Mouse (Mus musculus): ENCODE measurements around the gene E130308A19Rik. TPM values are rescaled to one million over a fixed set of nuclear protein-coding genes. Genes with fewer than 3 reads are reported as not detected.

The E130308A19Rik gene
- polyA plus RNA-seq (2015; fragmentation: Nextera tagmentation; extraction: Ambion mirVana) = 17.7 and 20.4 TPM in 2 replicates

DNA sequence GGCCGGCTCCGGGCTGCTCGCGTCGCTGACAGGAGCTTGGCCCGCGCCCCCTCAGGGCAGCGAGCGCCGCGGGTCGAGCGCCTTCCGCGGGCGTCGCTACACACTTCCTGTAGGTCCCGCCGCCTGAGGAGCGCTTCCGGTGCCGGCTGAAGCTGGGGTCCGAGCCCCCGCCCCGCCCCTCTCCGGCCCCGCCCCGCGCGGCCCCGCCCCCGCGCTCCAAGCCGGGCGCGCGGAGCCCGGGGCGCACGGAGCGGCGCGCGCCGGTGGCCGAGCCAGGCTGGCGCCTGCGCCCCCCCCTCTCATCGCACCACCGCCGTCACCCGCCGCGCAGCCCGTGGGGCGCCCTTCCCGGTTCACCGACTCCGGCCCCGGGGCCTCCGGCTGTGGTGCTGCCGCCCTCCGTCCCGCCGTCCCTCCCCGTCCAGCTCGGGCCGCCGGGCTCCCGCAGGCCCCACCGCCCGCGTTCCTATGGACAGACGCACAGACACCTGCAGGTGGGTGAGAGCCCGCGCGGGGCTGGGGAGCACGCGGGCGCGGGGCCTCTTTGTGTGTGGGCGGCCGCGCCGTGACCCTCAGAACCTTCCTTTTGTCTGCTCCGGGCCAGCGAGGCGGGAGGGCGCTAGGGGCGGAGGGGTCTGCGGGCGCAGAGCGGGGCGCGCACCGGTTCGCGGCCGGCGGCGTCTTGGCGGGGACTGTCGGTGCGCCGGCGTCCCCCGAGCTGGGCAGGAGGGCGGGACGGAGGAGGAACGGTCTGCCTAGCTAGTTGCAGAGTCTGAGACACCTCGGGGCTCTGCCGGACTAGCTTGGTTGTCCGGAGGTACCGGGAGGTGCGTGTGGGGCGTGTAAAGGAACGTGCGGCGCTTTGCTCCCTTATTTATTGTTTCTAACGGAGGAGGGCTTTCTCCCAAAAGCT, at the start of gene E130308A19Rik:
Gene E130308A19Rik (plus strand): TSS at position 214 of the 913 bp plus-strand sequence.
- ATAC-seq (ENCODE audit: insufficient read depth, low FRiP score, low read depth) = peak; percentile 91
- H3K27me3 ChIP-seq (replicated peaks) = no peaks in the 10 kb centered on the region
- under 1% methylated on average over 88 of the region's 120 CpGs for WGBS

DNA sequence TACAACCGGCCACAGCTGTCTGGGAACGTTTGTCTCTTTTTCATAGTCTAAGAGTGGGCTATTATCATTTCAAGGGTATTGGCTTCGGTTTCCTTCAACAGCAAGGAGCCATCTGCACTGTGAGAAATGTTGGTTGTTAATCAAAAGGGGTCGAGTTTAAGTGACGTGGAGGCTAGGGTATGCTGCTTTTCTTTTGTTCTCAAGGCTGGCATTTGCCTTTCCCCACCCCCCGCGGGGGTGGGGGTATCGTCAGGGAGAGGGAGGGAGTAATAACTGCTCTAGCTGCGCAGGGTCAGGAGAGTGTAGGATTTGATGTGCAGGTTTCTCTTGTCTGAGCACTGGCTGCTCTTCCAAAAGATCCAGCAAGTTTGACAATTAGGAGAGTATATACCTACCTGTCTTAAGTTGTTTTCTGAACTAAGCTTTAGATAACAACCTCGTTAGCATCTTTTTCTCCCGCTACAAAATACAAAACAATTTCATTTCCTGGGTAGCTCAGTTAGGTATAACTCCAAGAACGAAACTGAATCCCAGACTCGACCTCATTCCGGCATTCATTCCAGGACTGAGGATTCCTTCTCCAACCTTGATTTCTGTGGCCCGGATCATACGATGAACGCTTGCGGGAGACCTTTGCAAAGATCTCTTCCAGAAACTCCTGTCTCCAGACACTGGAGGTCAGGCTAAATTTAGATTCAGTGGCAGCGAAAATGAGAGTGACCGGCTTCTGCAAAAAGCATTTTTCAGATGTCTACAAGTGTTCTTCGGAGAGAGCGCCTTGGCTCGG, 45.3 kb upstream of the E130308A19Rik start:
- Histone ChIP-seq H3K27ac (peak overlapping the region; percentile 87), H3K9ac (peak overlapping the region; percentile 59; the same call in 1 of the 2 replicates), H3K4me3 (replicated peaks) (peak overlapping the region; percentile 82), H3K9me3 (no peaks in the 10 kb centered on the region), H3K4me2 (peak overlapping the region; percentile 83), H3K36me3 (no peaks in the 10 kb centered on the region), H3K27me3 (replicated peaks) (no peaks in the 10 kb centered on the region), H3K4me1 (peaks cover 9% of the 10 kb centered on the region)
- no peak for ATAC-seq (ENCODE audit: insufficient read depth, low FRiP score, low read depth)
- WGBS = under 1% methylated on average over 23 of the region's 23 CpGs

More for the DNA sequence above, at the start of gene E130308A19Rik:
- Histone ChIP-seq H3K9ac (peak within 1 kb of the TSS; percentile 87), H3K4me3 (replicated peaks) (peak within 1 kb of the TSS; percentile 98), H3K27ac (peak within 1 kb of the TSS; percentile 76), H3K36me3 (no peaks in the 10 kb centered on the region), H3K4me2 (peak within 1 kb of the TSS; percentile 69), H3K9me3 (no peaks in the 10 kb centered on the region), H3K4me1 (peaks cover 9% of the 10 kb centered on the region)

DNA sequence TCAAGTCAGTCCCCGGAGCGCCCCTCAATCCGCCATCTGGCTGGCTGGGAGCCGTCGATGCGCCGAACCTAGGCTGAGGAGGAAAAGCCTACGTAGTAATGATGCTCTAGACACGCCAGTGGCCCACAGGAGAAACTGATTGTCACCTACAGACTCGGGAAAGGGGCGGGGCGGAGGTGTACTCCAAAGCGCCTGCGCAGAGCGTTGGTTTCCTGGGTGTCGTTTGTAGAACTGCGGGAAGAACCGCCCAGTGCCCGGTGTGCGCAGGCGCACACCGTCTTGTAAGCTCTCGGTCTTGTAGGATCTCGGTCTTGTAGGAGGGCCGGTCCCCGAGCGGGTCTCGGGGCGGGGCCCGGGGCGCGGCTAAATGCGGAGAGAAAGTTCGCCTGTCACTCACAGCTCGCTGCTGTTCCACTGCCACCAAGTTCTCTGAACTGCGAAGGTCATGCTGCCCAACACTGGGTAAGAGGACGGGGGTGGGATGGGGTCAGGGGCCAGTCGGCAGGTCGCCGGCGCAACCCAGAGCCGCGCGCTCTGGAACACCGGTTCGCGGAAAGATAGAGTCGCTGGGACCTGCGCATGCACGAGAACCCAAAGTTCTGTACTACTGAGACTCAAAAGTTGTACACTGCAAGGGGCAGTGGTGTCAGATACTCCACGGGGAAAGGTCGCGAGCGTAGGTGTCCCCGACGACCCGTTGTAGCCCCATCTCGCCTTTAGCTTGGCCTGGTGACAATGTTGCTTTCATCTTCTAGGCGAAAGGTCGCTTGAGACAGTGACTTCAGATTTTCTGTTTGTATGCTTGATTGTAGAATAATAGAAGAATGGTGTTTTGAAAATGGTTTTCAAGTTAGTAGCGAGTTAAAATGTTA, 44.5 kb upstream of the E130308A19Rik start, which contains the start of gene Hsdl2:
Gene Hsdl2 (plus strand): TSS at position 250 of the 872 bp plus-strand sequence.
- H3K4me2 ChIP-seq = peak within 1 kb of the TSS; percentile 83
- no peaks in the 10 kb centered on the region for H3K9me3 ChIP-seq
- peaks cover 9% of the 10 kb centered on the region for H3K4me1 ChIP-seq
- H3K36me3 ChIP-seq = no peaks in the 10 kb centered on the region
- H3K9ac ChIP-seq = peak within 1 kb of the TSS; percentile 65; the same call in 1 of the 2 replicates
- whole genome bisulfite sequencing = under 1% methylated on average over 61 of the region's 61 CpGs
- H3K27me3 ChIP-seq (replicated peaks) = no peaks in the 10 kb centered on the region
- H3K27ac ChIP-seq = peak within 1 kb of the TSS; percentile 87
- peak within 1 kb of the TSS; percentile 82 for H3K4me3 ChIP-seq (replicated peaks)
- ATAC-seq (ENCODE audit: insufficient read depth, low FRiP score, low read depth) = peak; percentile 97

DNA sequence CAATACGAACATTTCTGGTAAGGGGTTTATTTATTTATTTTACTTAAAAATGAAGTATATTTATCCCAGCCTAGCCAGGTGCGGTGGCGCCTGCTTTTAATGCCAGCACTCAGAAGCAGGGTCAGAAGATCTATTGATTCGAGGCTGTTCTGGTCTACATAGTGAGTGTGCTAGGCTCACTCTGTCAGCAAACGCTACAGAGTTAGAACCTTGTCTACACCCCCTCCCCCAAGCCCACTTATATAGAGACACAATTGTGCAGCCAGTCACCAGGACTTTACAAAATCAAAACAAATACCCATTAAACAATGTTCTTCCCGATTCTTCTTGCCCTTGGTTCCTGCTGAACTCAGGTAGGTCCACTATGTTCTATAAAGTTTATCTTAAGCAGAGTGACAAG, 43.8 kb upstream of the E130308A19Rik start:
- no peak overlapping the region for H3K9ac ChIP-seq
- no peaks in the 10 kb centered on the region for H3K9me3 ChIP-seq
- peak overlapping the region; percentile 82 for H3K4me3 ChIP-seq (replicated peaks)
- WGBS = 15% methylated on average over 6 of the region's 6 CpGs
- no peaks in the 10 kb centered on the region for H3K27me3 ChIP-seq (replicated peaks)
- H3K36me3 ChIP-seq = no peaks in the 10 kb centered on the region
- no peak overlapping the region for H3K27ac ChIP-seq
- no peak for ATAC-seq (ENCODE audit: insufficient read depth, low FRiP score, low read depth)
- H3K4me2 ChIP-seq = peak overlapping the region; percentile 83
- H3K4me1 ChIP-seq = peaks cover 9% of the 10 kb centered on the region

DNA sequence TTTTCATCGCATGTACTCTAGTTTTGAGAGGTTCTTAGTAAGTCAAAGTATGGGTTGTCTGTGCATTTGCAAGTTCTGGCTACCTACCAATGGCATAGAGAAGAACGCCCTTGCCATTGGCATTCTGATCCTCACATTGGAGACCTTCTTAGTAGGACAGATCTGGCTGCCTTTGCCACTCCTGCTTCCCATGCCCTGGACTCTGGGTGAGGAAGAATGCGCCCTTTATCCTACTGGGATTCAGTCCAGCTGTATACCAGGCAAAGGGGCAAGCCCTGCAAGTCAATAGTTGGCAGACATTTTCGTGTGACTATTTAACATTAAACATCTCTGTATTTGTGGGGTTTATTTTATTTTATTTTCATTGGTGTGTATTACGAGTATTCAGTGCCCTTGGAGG, 40.9 kb upstream of the E130308A19Rik start:
- Histone ChIP-seq H3K36me3 (no peaks in the 10 kb centered on the region), H3K4me3 (replicated peaks) (no peak overlapping the region), H3K4me1 (peaks cover 8% of the 10 kb centered on the region), H3K27ac (no peak overlapping the region), H3K9ac (no peak overlapping the region), H3K27me3 (replicated peaks) (no peaks in the 10 kb centered on the region), H3K9me3 (no peaks in the 10 kb centered on the region), H3K4me2 (no peak overlapping the region)
- WGBS = 81% methylated on average over 5 of the region's 5 CpGs
- ATAC-seq (ENCODE audit: insufficient read depth, low FRiP score, low read depth) = no peak

DNA sequence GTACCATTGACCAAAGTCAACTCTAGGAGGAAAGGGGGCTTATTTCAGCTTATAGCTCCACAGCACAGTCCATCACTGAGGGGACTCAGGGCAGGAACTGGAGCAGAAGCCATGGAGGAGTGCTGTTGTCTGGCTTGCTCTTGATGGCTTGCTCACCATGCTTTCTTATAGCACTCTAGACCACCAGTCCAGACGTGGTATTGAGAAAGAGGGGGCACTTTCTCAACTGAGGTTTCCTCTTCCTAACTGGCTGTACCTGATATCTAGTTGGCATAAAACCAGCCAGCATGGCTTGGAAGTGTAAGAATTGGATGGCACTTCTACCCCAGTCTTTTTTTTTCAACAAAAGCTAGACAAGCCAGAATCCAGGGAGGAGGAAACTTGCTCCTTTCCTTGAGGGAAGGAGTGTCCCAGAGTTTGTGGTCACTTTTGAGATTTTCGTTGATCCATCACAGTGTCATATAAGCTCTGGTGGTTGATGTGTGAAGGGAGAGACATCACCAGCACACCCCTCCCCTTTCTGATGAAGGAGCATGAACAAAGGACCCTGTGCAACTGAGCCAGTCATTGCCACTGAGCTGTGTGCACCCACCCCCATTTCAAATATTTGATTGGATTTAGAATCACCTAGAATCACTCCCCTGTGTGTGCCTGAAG, 38.7 kb upstream of the E130308A19Rik start:
- Histone ChIP-seq H3K4me2 (no peak overlapping the region), H3K27me3 (replicated peaks) (no peaks in the 10 kb centered on the region), H3K9me3 (no peaks in the 10 kb centered on the region), H3K4me3 (replicated peaks) (no peak overlapping the region), H3K27ac (no peak overlapping the region), H3K9ac (no peak overlapping the region), H3K4me1 (no peaks in the 10 kb centered on the region), H3K36me3 (no peaks in the 10 kb centered on the region)
- ATAC-seq (ENCODE audit: insufficient read depth, low FRiP score, low read depth) = no peak
- WGBS = 69% methylated on average over 2 of the region's 2 CpGs

DNA sequence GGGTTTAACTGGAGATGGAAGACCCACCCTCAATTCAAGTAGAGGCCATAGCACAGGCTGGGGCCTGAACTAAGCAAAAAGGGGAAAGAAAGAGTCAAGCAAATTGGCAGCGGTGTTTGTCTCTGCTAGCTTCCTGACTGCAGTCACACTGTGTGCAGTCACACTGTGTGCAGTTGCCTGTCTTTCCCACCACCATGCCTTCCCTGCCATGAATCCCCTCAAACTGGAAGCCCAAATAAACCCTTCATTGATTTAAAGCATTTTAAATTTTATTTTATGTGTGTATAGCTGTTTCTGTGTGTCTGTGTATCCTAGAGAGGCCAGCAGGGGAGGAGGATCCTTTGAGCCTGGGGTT, 38.2 kb upstream of the E130308A19Rik start:
- no peaks in the 10 kb centered on the region for H3K27me3 ChIP-seq (replicated peaks)
- no peak overlapping the region for H3K9ac ChIP-seq
- WGBS = 95% methylated on average over 1 of the region's 1 CpGs
- ATAC-seq (ENCODE audit: insufficient read depth, low FRiP score, low read depth) = no peak
- H3K4me2 ChIP-seq = no peak overlapping the region
- no peaks in the 10 kb centered on the region for H3K36me3 ChIP-seq
- H3K4me1 ChIP-seq = no peaks in the 10 kb centered on the region
- no peak overlapping the region for H3K4me3 ChIP-seq (replicated peaks)
- H3K9me3 ChIP-seq = no peaks in the 10 kb centered on the region
- no peak overlapping the region for H3K27ac ChIP-seq

DNA sequence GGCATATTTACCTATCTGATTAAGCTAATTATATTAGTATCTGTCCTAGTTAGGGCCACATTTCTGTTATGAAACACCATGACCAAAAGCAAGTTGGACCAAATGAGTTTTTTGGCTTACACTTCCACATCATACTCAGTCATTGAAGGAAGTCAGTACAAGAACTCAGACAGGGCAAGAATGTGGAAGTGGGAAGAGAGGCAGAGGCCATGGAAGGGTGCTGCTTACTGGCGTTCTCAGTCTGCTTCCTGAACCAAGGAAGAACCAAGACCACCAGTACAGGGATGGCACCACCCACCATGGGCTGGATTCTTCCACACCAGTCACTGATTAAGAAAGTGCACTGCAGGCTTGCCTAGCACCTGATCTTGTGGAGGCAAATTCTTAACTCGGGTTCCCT, 31.4 kb upstream of the E130308A19Rik start:
- H3K4me3 ChIP-seq (replicated peaks) = no peak overlapping the region
- 68% methylated on average over 2 of the region's 2 CpGs for WGBS
- no peak for ATAC-seq (ENCODE audit: insufficient read depth, low FRiP score, low read depth)

DNA sequence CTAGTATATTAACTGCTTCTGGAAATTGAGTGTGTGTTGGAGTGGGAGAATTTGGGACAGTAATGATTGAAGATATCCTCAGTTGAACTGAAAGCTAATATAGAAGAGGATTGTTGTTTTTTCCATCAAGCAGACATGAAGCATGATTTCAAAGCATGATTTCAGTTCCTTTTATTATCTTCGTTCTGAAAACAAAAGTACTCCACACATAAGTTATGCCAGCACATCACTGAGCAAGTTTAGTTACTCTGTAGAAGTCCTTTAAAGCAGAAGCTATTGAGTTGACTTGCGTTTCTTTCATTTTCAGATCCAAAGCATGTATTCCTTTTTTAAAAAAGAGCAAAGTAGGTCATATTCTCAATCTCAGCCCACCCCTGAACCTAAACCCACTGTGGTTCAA, 29.5 kb upstream of the E130308A19Rik start:
- no peak for ATAC-seq (ENCODE audit: insufficient read depth, low FRiP score, low read depth)
- H3K27ac ChIP-seq = no peak overlapping the region
- no peaks in the 10 kb centered on the region for H3K27me3 ChIP-seq (replicated peaks)
- no peaks in the 10 kb centered on the region for H3K9me3 ChIP-seq
- no peak overlapping the region for H3K4me3 ChIP-seq (replicated peaks)
- no peaks in the 10 kb centered on the region for H3K4me1 ChIP-seq
- no peaks in the 10 kb centered on the region for H3K36me3 ChIP-seq
- H3K9ac ChIP-seq = no peak overlapping the region
- 84% methylated on average over 2 of the region's 2 CpGs for WGBS
- no peak overlapping the region for H3K4me2 ChIP-seq

More for the DNA sequence above, 31.4 kb upstream of the E130308A19Rik start:
- Histone ChIP-seq H3K27ac (no peak overlapping the region), H3K4me2 (no peak overlapping the region), H3K4me1 (no peaks in the 10 kb centered on the region), H3K36me3 (no peaks in the 10 kb centered on the region), H3K9ac (no peak overlapping the region), H3K27me3 (replicated peaks) (no peaks in the 10 kb centered on the region), H3K9me3 (no peaks in the 10 kb centered on the region)

DNA sequence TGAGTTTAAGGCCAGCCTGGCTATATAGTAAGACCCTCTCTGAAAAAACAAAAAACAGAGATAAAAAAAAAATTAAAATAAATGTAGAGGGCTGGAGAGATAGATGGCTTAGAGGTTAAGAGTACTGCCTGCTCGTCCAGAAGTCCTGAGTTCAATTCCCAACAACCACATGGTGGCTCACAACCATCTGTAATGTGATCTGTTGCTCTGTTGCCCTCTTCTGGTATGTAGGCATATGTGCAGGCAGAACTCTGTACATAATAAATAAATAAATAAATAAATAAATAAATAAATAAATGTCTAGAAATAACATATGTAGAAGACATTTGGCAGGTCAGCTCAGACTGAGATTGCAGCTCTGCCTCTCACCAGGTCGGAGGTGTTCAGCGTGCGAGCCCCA, 23.3 kb upstream of the E130308A19Rik start:
- Histone ChIP-seq H3K4me1 (no peaks in the 10 kb centered on the region), H3K4me3 (replicated peaks) (no peak overlapping the region), H3K9ac (no peak overlapping the region), H3K4me2 (no peak overlapping the region), H3K27me3 (replicated peaks) (no peaks in the 10 kb centered on the region), H3K9me3 (no peaks in the 10 kb centered on the region), H3K36me3 (no peaks in the 10 kb centered on the region), H3K27ac (no peak overlapping the region)
- no peak for ATAC-seq (ENCODE audit: insufficient read depth, low FRiP score, low read depth)
- 94% methylated on average over 4 of the region's 4 CpGs for WGBS

DNA sequence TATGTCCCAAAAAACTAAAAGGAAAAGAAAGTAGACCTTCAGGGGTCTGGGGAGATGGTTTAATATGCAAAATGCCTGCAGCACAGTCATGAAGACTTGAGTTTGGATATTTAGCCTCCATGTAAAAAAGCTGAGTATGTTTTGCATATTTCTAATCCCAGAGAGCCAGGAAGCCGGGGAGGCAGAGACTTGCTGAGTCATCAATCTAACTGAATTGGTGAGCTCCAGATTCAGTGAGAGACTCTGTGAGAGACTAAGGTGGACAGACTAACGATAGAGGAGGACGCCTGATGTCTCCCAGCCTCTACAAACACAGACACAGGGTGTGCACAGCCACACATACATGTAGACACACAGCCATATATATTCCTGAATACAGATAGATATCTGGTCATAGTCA, 21.1 kb upstream of the E130308A19Rik start:
- Histone ChIP-seq H3K4me2 (no peak overlapping the region), H3K9me3 (no peaks in the 10 kb centered on the region), H3K27me3 (replicated peaks) (no peaks in the 10 kb centered on the region), H3K27ac (no peak overlapping the region), H3K4me3 (replicated peaks) (no peak overlapping the region), H3K9ac (no peak overlapping the region), H3K36me3 (no peaks in the 10 kb centered on the region), H3K4me1 (no peaks in the 10 kb centered on the region)
- WGBS = 71% methylated on average over 3 of the region's 3 CpGs
- ATAC-seq (ENCODE audit: insufficient read depth, low FRiP score, low read depth) = no peak

All from stomach, embryonic 15.5 days (tissue).